Mouse (Mus musculus): ENCODE measurements around the gene Fhit. TPM values are rescaled to one million over a fixed set of nuclear protein-coding genes. Genes with fewer than 3 reads are reported as not detected.

Fhit gene
- polyA plus RNA-seq, 1 experiment = not detected

GRCm38 (mm10) chr14:9671776-9672175 is 1490.1 kb downstream of the Fhit start:
- no peaks in the 10 kb centered on the region for H3K4me1 ChIP-seq (ENCODE audit: control insufficient read depth)
- H3K4me3 ChIP-seq (replicated peaks) = no peak overlapping the region
- no peaks in the 10 kb centered on the region for H3K27me3 ChIP-seq (ENCODE audit: control insufficient read depth)
- TF ChIP-seq TAL1 (IDR thresholded peaks at IDR 0.05; ENCODE audit: low read length) (no peak), GATA1 (IDR thresholded peaks at IDR 0.05; ENCODE audit: low read length) (no peak)
- no peaks in the 10 kb centered on the region; the same call in 1 of the 2 replicates for H3K9me3 ChIP-seq (ENCODE audit: control insufficient read depth, low read length)
- H3K36me3 ChIP-seq (ENCODE audit: control insufficient read depth) = no peaks in the 10 kb centered on the region

GRCm38 (mm10) chr14:9669766-9670165 is 1492.1 kb downstream of the Fhit start:
- no peaks in the 10 kb centered on the region; the same call in 1 of the 2 replicates for H3K9me3 ChIP-seq (ENCODE audit: control insufficient read depth, low read length)

GRCm38 (mm10) chr14:9658445-9658844 is 1503.4 kb downstream of the Fhit start:
- Histone ChIP-seq H3K4me3 (replicated peaks) (no peak overlapping the region), H3K9me3 (ENCODE audit: control insufficient read depth, low read length) (no peaks in the 10 kb centered on the region), H3K36me3 (ENCODE audit: control insufficient read depth) (no peaks in the 10 kb centered on the region), H3K27me3 (ENCODE audit: control insufficient read depth) (no peaks in the 10 kb centered on the region), H3K4me1 (ENCODE audit: control insufficient read depth) (no peaks in the 10 kb centered on the region)
- TF ChIP-seq GATA1 (IDR thresholded peaks at IDR 0.05; ENCODE audit: low read length) (no peak), TAL1 (IDR thresholded peaks at IDR 0.05; ENCODE audit: low read length) (no peak)

More at GRCm38 (mm10) chr14:9669766-9670165, 1492.1 kb downstream of the Fhit start:
- Histone ChIP-seq H3K36me3 (ENCODE audit: control insufficient read depth) (no peaks in the 10 kb centered on the region), H3K4me1 (ENCODE audit: control insufficient read depth) (no peaks in the 10 kb centered on the region), H3K4me3 (replicated peaks) (no peak overlapping the region), H3K27me3 (ENCODE audit: control insufficient read depth) (no peaks in the 10 kb centered on the region)
- no peak for TF ChIP-seq GATA1 (IDR thresholded peaks at IDR 0.05; ENCODE audit: low read length)
- no peak for TF ChIP-seq TAL1 (IDR thresholded peaks at IDR 0.05; ENCODE audit: low read length)

GRCm38 (mm10) chr14:9651417-9651816 is 1510.4 kb downstream of the Fhit start:
- Histone ChIP-seq H3K9me3 (ENCODE audit: control insufficient read depth, low read length) (no peaks in the 10 kb centered on the region), H3K4me1 (ENCODE audit: control insufficient read depth) (no peaks in the 10 kb centered on the region), H3K4me3 (replicated peaks) (no peak overlapping the region), H3K27me3 (ENCODE audit: control insufficient read depth) (no peaks in the 10 kb centered on the region), H3K36me3 (ENCODE audit: control insufficient read depth) (no peaks in the 10 kb centered on the region)
- TF ChIP-seq GATA1 (IDR thresholded peaks at IDR 0.05; ENCODE audit: low read length) (no peak), TAL1 (IDR thresholded peaks at IDR 0.05; ENCODE audit: low read length) (no peak)

- H3K4me1 ChIP-seq (ENCODE audit: control insufficient read depth) = no peaks in the 10 kb centered on the region
- no peak overlapping the region for H3K4me3 ChIP-seq (replicated peaks)
- H3K36me3 ChIP-seq (ENCODE audit: control insufficient read depth) = no peaks in the 10 kb centered on the region
- no peak for TF ChIP-seq TAL1 (IDR thresholded peaks at IDR 0.05; ENCODE audit: low read length)
- no peak for TF ChIP-seq GATA1 (IDR thresholded peaks at IDR 0.05; ENCODE audit: low read length)
- H3K27me3 ChIP-seq (ENCODE audit: control insufficient read depth) = no peaks in the 10 kb centered on the region
- H3K9me3 ChIP-seq (ENCODE audit: control insufficient read depth, low read length) = no peaks in the 10 kb centered on the region
Measured at GRCm38 (mm10) chr14:9648416-9648815, 1513.4 kb downstream of the Fhit start.

GRCm38 (mm10) chr14:9646233-9646632 is 1515.6 kb downstream of the Fhit start:
- H3K4me3 ChIP-seq (replicated peaks) = no peak overlapping the region
- TF ChIP-seq TAL1 (IDR thresholded peaks at IDR 0.05; ENCODE audit: low read length) (no peak), GATA1 (IDR thresholded peaks at IDR 0.05; ENCODE audit: low read length) (no peak)

GRCm38 (mm10) chr14:9644216-9645166 is 1517.3 kb downstream of the Fhit start:
- Histone ChIP-seq H3K4me3 (replicated peaks) (no peak overlapping the region), H3K36me3 (ENCODE audit: control insufficient read depth) (no peaks in the 10 kb centered on the region), H3K27me3 (ENCODE audit: control insufficient read depth) (no peaks in the 10 kb centered on the region), H3K4me1 (ENCODE audit: control insufficient read depth) (no peaks in the 10 kb centered on the region), H3K9me3 (ENCODE audit: control insufficient read depth, low read length) (no peaks in the 10 kb centered on the region)
- no peak for TF ChIP-seq GATA1 (IDR thresholded peaks at IDR 0.05; ENCODE audit: low read length)
- TF ChIP-seq TAL1 (IDR thresholded peaks at IDR 0.05; ENCODE audit: low read length) = no peak

More at GRCm38 (mm10) chr14:9646233-9646632, 1515.6 kb downstream of the Fhit start:
- no peaks in the 10 kb centered on the region for H3K4me1 ChIP-seq (ENCODE audit: control insufficient read depth)
- H3K27me3 ChIP-seq (ENCODE audit: control insufficient read depth) = no peaks in the 10 kb centered on the region
- H3K36me3 ChIP-seq (ENCODE audit: control insufficient read depth) = no peaks in the 10 kb centered on the region
- H3K9me3 ChIP-seq (ENCODE audit: control insufficient read depth, low read length) = no peaks in the 10 kb centered on the region

GRCm38 (mm10) chr14:9643700-9644099 is 1518.1 kb downstream of the Fhit start:
- Histone ChIP-seq H3K27me3 (ENCODE audit: control insufficient read depth) (no peaks in the 10 kb centered on the region), H3K4me3 (replicated peaks) (no peak overlapping the region), H3K4me1 (ENCODE audit: control insufficient read depth) (no peaks in the 10 kb centered on the region), H3K9me3 (ENCODE audit: control insufficient read depth, low read length) (no peaks in the 10 kb centered on the region), H3K36me3 (ENCODE audit: control insufficient read depth) (no peaks in the 10 kb centered on the region)
- TF ChIP-seq GATA1 (IDR thresholded peaks at IDR 0.05; ENCODE audit: low read length) = no peak
- no peak for TF ChIP-seq TAL1 (IDR thresholded peaks at IDR 0.05; ENCODE audit: low read length)

- Histone ChIP-seq H3K27me3 (ENCODE audit: control insufficient read depth) (no peaks in the 10 kb centered on the region), H3K36me3 (ENCODE audit: control insufficient read depth) (no peaks in the 10 kb centered on the region), H3K4me1 (ENCODE audit: control insufficient read depth) (no peaks in the 10 kb centered on the region), H3K4me3 (replicated peaks) (no peak overlapping the region), H3K9me3 (ENCODE audit: control insufficient read depth, low read length) (no peaks in the 10 kb centered on the region)
- TF ChIP-seq TAL1 (IDR thresholded peaks at IDR 0.05; ENCODE audit: low read length) = no peak
- TF ChIP-seq GATA1 (IDR thresholded peaks at IDR 0.05; ENCODE audit: low read length) = no peak
Measured at GRCm38 (mm10) chr14:9642628-9643027, 1519.2 kb downstream of the Fhit start.

Measured in erythroblast, embryonic 14.5 days (primary cell).